Mouse (Mus musculus) midbrain, embryonic 16.5 days (tissue): ENCODE data around the gene Mia. TPM values are rescaled to one million over a fixed set of nuclear protein-coding genes. Genes with fewer than 3 reads are reported as not detected.

Source experiments
- ATAC-seq: fragments of 200-750 bp; cut with Nextera tagmentation; 2 replicates; pipeline ENCODE4 v1.8.0; 2017; ENCODE audit warnings: moderate TSS enrichment
- H3K27ac ChIP-seq: fragments of 300-500 bp; sonication (generic); 2 replicates; pipeline ENCODE4 v1.5.1; 2014; ENCODE audit warnings: mild to moderate bottlenecking, low read length, mixed read lengths
- H3K27me3 ChIP-seq: fragments of 300-500 bp; sonication (generic); 2 replicates; pipeline ENCODE4 v1.6.1; 2014; ENCODE audit warnings: low read depth, low read length, mixed read lengths; ENCODE audit not compliant: control insufficient read depth, insufficient read depth
- H3K36me3 ChIP-seq: fragments of 300-500 bp; sonication (generic); 2 replicates; pipeline ENCODE4 v1.6.1; 2014; ENCODE audit warnings: mild to moderate bottlenecking, low read length, moderate library complexity, mixed read lengths; ENCODE audit not compliant: control insufficient read depth, insufficient read depth
- H3K4me1 ChIP-seq: fragments of 300-500 bp; sonication (generic); 2 replicates; pipeline ENCODE4 v1.6.1; 2014; ENCODE audit warnings: mild to moderate bottlenecking, low read length, mixed read lengths; ENCODE audit not compliant: control insufficient read depth, insufficient read depth
- H3K4me2 ChIP-seq: fragments of 300-500 bp; sonication (generic); 2 replicates; pipeline ENCODE4 v1.6.1; 2014; ENCODE audit warnings: mild to moderate bottlenecking, low read length, mixed read lengths
- H3K4me3 ChIP-seq: fragments of 300-500 bp; sonication (generic); 2 replicates; pipeline ENCODE4 v1.5.1; 2014; ENCODE audit warnings: low read depth, mild to moderate bottlenecking, low read length, moderate library complexity, mixed read lengths
- H3K9ac ChIP-seq: fragments of 300-500 bp; sonication (generic); 2 replicates; pipeline ENCODE4 v1.6.1; 2014; ENCODE audit warnings: low read depth, low read length, mixed read lengths
- H3K9me3 ChIP-seq: fragments of 300-500 bp; sonication (generic); replicated peaks from 2 replicates; pipeline ENCODE4 v1.6.1; 2014; ENCODE audit warnings: mild to moderate bottlenecking, low read length, mixed read lengths; ENCODE audit not compliant: control insufficient read depth, poor library complexity, severe bottlenecking
- WGBS: fragments of 180-500 bp; shearing (Covaris S2); extraction: QIAGEN DNeasy Blood & Tissue Kit; methylation state at CpG from one replicate; pipeline ENCODE4 v1.1.7; 2014; 5-methylcytosine and 5-hydroxymethylcytosine counted together
- polyA plus RNA-seq: library from polyadenylated mRNA; unstranded; fragments of >200 nt; fragmentation: Nextera tagmentation; extraction: Ambion mirVana; gene quantifications from 2 replicates; pipeline ENCODE4 v1.2.1, GENCODE M21; 2015

Mia gene
- polyA plus RNA-seq = 18.2 and 18.8 TPM in 2 replicates

DNA sequence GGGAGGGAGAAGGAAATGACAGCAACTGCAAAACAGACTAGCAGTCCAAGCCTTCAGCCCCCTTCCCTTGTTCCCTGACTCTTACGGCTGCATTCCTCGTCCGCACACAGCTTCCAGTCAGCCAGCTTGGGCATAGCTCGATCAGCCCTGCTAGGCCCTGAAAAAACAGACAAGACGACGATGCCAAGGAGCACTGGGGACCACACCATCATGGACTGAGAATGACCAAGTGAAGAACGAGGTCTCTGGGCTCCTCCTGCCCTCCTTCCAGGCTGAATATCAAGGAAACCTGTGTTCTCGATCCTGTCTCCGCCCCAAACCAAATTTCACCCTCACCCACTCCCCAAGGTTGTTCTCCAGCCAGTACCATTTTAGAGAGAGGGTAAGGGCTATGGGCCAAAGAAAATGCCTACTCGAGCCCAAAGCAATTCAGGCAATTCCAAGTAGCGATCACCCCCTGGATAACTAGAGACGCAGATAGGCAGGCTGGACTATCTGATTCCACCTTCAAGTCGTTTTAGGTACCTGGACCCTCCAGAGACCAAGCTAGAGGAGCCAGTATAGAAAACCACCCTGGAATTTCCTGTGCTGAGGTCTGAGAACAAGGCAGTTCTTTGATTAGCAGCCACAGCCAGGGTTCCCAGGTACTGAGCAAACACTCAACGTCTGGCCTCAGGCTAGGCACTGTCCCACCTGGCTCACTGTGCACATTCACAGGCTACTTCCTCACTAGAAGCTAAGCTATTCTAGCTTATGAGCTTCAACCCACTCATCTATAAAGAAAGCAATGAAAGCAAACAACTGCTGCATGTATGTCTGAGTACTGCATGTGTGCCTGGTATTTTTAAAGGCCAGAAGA, at the start of gene Mia, which contains the start of gene Gm21983:
Mia (minus strand) TSS at position 321 of the 859 bp plus-strand sequence.
Gm21983 (minus strand) TSS at position 250 of the 859 bp plus-strand sequence.
- peak within 1 kb of the TSS; percentile 47 for H3K27ac ChIP-seq
- H3K27me3 ChIP-seq = no peaks in the 10 kb centered on the region
- no peaks in the 10 kb centered on the region for H3K9me3 ChIP-seq
- no peak within 1 kb of the TSS for H3K4me3 ChIP-seq
- ATAC-seq = no peak
- H3K4me1 ChIP-seq = peaks cover 9% of the 10 kb centered on the region
- H3K36me3 ChIP-seq = peaks cover 15% of the 10 kb centered on the region
- WGBS = 69% methylated on average over 14 of the region's 14 CpGs
- no peak within 1 kb of the TSS for H3K9ac ChIP-seq
- no peak within 1 kb of the TSS for H3K4me2 ChIP-seq

DNA sequence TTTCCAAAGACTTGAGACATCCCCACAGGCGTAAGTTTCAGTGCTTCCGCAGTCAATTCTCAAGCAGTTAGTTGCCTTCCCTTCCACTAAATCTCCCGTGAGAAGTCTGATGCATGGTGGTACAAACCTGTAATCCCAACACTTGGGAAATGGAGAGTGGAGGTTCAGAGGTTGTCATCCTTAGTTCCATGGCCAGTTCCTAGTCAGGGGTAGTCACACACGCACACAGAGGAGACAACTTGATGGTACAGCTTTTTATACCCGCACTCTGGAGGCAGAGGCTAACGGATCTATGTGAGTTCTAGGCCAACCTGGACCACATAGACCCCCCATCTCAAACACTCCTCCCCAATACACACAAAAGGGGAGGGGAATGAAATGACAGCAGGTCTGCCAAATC, 47.9 kb upstream of the Mia start:
- Histone ChIP-seq H3K9me3 (no peaks in the 10 kb centered on the region), H3K4me2 (peak overlapping the region; percentile 99), H3K9ac (peak overlapping the region; percentile 80), H3K36me3 (no peaks in the 10 kb centered on the region), H3K27ac (peak overlapping the region; percentile 84), H3K4me1 (peaks cover 54% of the 10 kb centered on the region), H3K27me3 (no peaks in the 10 kb centered on the region), H3K4me3 (peak overlapping the region; percentile 71)
- ATAC-seq = no peak
- 15% methylated on average over 6 of the region's 6 CpGs for WGBS

DNA sequence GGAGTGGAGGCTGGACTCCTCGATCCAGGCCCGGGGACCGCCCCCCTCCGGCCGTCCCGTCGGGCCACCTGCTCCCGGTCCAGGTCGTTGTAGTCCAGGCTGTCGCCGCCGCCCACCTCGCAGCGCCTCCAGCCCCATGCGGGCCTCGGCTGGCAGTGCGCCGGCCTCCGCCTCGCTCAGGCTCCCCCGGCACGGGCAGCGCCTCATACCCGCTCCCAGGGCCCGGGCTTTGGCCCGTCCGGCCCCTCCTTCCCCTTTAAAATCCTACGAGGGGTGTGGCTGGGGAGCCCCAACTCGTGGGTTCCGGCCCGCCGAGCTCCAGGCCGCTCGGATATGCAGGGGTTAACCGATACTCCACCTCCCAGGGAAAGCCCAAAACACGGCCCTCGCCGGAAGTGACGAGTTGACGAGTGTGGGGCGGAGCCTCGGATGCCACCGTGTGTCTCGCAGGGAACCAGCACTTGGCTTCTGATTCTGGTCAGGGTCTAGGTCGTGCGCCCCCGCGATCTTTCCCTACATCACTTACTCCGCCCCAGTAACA, 47.4 kb upstream of the Mia start, which contains the start of gene Itpkc:
Itpkc (minus strand) TSS at position 381 of the 541 bp plus-strand sequence.
- under 1% methylated on average over 46 of the region's 49 CpGs for WGBS

DNA sequence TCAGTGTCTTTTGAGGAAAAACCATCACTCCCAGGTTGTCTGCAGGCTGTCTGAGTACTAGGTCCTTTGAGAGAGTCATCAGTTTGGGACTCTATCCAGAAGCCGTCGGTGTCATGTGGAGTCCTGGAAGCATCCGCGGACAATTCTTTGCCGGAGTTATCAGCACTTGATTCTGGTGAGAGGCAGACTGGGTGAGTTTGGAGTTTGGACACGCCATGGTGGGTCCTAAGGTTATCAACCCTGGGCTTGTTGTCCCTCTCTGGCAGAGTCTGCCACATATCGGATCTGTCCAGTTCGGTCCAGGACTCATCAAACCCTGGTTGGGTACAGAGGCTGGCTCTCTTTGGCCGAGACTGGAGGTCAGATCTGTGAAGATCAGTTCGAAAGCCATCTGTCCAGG, 46.7 kb upstream of the Mia start:
- peak overlapping the region; percentile 84; the same call in 1 of the 2 replicates for H3K27ac ChIP-seq
- WGBS = 2% methylated on average over 10 of the region's 10 CpGs
- no peaks in the 10 kb centered on the region for H3K36me3 ChIP-seq
- peak overlapping the region; percentile 71 for H3K4me3 ChIP-seq
- peak overlapping the region; percentile 99 for H3K4me2 ChIP-seq
- no peaks in the 10 kb centered on the region for H3K27me3 ChIP-seq
- H3K4me1 ChIP-seq = peaks cover 56% of the 10 kb centered on the region
- peak; percentile 7; the same call in 1 of the 2 replicates for ATAC-seq
- peak overlapping the region; percentile 80 for H3K9ac ChIP-seq
- no peaks in the 10 kb centered on the region for H3K9me3 ChIP-seq

More for the DNA sequence above, 47.4 kb upstream of the Mia start, which contains the start of gene Itpkc:
- Histone ChIP-seq H3K4me1 (peaks cover 54% of the 10 kb centered on the region), H3K4me3 (peak within 1 kb of the TSS; percentile 71), H3K4me2 (peak within 1 kb of the TSS; percentile 99), H3K27ac (peak within 1 kb of the TSS; percentile 84), H3K27me3 (no peaks in the 10 kb centered on the region), H3K9me3 (no peaks in the 10 kb centered on the region), H3K9ac (peak within 1 kb of the TSS; percentile 80), H3K36me3 (no peaks in the 10 kb centered on the region)
- peak; percentile 73 for ATAC-seq

DNA sequence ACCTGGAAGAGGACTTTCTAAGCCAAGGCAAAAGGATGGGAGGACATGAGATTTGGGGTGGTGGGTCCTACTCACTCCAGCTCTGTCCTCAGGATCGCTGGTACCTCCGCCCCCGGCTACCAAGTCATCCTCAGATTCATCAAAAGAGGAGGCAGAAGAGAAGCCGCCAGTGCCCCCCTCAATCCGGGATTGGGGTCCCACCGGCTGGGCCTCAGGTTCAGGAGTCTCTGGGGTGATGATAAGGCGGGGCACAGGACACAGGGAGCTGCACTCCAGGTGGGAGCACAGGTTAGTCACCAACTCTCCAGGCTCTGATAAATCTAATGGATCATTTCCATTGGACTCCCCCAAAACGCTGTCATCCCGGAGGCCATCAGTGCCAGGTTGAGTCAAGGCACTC, 46.3 kb upstream of the Mia start:
- WGBS = 34% methylated on average over 9 of the region's 9 CpGs
- Histone ChIP-seq H3K36me3 (no peaks in the 10 kb centered on the region), H3K27ac (no peak overlapping the region; the same call in 1 of the 2 replicates), H3K9me3 (no peaks in the 10 kb centered on the region), H3K4me1 (peaks cover 54% of the 10 kb centered on the region), H3K4me3 (peak overlapping the region; percentile 71), H3K9ac (peak overlapping the region; percentile 80), H3K27me3 (no peaks in the 10 kb centered on the region), H3K4me2 (peak overlapping the region; percentile 99)
- no peak for ATAC-seq

DNA sequence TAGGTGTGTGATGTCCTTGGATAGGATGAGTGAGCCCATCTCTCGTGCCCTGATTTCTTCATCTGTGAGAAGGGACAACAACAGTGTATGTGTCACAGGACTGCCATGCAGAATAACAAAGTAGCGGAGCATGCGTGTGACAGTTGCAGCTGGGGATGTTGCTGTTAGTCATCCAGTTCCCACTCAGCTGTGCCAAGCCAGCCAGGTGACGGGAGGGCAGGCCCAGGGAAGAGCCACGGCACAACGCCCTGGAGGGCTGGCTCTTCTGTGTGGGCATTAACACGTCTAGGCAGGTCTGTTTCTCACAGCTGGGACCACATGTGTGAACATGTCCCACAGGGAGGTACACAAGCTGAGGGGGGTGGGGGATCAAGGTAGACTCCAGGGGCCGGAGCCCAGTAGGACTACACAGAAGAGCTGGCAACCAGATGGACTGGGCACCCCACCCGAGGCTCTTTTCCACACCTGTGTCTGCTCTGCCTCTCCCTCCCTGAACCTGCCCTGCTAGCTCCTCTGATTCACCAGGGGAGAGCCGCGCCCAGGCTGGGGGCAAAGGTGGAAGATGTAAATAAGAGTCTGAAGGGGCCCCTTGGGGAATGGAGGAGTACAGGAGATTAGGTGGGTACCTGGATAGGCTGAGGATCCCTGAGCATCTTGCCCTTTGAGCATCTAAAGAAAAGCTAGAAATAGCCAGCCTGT, 44.1 kb upstream of the Mia start:
- peaks cover 52% of the 10 kb centered on the region for H3K4me1 ChIP-seq
- ATAC-seq = no peak
- peak overlapping the region; percentile 21 for H3K4me3 ChIP-seq
- H3K27me3 ChIP-seq = no peaks in the 10 kb centered on the region
- 76% methylated on average over 11 of the region's 11 CpGs for WGBS
- H3K9me3 ChIP-seq = no peaks in the 10 kb centered on the region
- peak overlapping the region; percentile 80 for H3K9ac ChIP-seq
- no peak overlapping the region for H3K27ac ChIP-seq
- H3K36me3 ChIP-seq = no peaks in the 10 kb centered on the region
- H3K4me2 ChIP-seq = peak overlapping the region; percentile 99

DNA sequence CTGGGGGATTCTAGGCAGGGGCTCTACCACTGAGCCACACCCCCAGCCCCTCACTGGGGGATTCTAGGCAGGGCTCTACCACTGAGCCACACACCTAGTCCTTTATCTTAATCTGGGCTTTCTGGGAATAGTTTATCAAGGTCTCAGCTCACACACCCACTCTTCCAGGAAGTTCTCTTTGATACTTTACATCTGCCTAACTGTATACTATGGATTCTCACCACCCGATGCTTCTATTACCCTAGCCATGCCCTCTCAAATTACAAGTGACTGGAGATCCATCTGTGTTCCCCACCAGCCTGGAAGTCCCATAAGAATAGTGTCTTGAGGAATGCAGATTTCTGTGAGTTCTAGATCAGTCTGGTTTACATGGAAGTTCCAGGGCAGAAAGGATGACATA, 41.6 kb upstream of the Mia start:
- Histone ChIP-seq H3K9me3 (no peaks in the 10 kb centered on the region), H3K9ac (no peak overlapping the region), H3K4me2 (no peak overlapping the region), H3K4me3 (no peak overlapping the region), H3K36me3 (no peaks in the 10 kb centered on the region), H3K27me3 (no peaks in the 10 kb centered on the region), H3K27ac (no peak overlapping the region), H3K4me1 (peaks cover 45% of the 10 kb centered on the region)
- 88% methylated on average over 1 of the region's 1 CpGs for WGBS
- no peak for ATAC-seq

DNA sequence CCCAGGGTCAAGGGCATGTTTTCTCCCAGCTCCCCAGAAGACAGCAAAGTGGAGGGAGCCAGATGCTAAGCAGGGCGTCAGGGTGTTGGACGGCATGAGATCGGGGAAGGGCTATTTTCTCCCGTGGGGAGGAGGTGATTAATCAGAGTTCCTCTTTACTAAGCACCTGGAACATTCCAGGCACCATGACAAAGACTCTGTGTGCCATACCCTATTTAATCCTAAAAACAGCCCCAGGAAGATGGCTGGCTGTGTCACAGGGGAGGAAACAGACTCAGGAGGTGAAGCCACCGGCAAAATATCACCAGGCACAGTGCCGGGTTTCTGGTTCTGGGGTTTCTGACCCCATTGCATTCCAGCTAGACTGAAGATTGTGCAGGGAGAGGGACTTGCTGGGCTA, 41.0 kb upstream of the Mia start:
- no peak for ATAC-seq
- no peak overlapping the region for H3K9ac ChIP-seq
- H3K36me3 ChIP-seq = no peaks in the 10 kb centered on the region
- H3K9me3 ChIP-seq = no peaks in the 10 kb centered on the region
- H3K4me1 ChIP-seq = peaks cover 39% of the 10 kb centered on the region
- no peaks in the 10 kb centered on the region for H3K27me3 ChIP-seq
- H3K4me2 ChIP-seq = no peak overlapping the region
- H3K27ac ChIP-seq = no peak overlapping the region
- WGBS = 90% methylated on average over 6 of the region's 6 CpGs
- H3K4me3 ChIP-seq = no peak overlapping the region
